Comparison of ENCODE assay signal across 19 mouse cellular contexts in the genomic region with DNA sequence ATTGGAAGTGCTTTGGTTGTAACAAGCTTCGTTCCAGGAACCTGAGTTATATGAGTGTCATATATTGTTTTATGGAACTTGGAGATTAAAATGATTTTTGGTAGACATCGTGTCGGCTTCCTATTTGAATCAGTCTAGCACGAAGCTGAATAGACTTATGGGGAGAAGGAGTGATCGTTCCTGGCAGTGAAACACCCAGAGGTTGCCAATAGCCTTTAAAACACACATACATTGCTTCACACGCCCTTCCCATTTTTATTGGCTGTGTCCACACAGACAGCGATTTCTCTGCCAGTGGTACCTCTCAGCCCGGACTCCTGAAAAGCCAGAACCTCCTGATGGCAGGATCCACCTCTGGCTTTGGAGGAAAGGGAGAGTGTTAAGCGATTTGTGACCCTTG. TPM values are rescaled to one million over a fixed set of nuclear protein-coding genes. Genes with fewer than 3 reads are reported as not detected.
DNase-seq lines count a peak whose midpoint lies in the region; ATAC-seq and TF ChIP-seq lines count a peak whose summit lies in the region.
"Had no signal": no experiment of that assay in that cellular context is flagged by ENCODE, and none has a peak within 500 bp of the region (broad histone marks: within the 10 kb centered on the region; RNA-seq: fewer than 3 reads in every experiment).

No protein-coding gene starts in this region.

- WGBS in kidney, postnatal 0 days, result 53% methylated on average over 9 of the region's 9 CpGs
- 44% methylated on average over 9 of the region's 9 CpGs for WGBS in lung, embryonic 16.5 days
- 32% methylated on average over 9 of the region's 9 CpGs for WGBS in limb, embryonic 15.5 days
- WGBS in forebrain, embryonic 13.5 days, result 85% methylated on average over 9 of the region's 9 CpGs

- no peaks in the 10 kb centered on the region for H3K27me3 ChIP-seq in kidney, postnatal 0 days (ENCODE audit: insufficient read depth, low read length)
- H3K27me3 ChIP-seq in lung, embryonic 16.5 days (ENCODE audit: control insufficient read depth, insufficient read depth, low read depth, low read length), result no peaks in the 10 kb centered on the region
- no peaks in the 10 kb centered on the region for H3K27me3 ChIP-seq in limb, embryonic 15.5 days
- no peaks in the 10 kb centered on the region for H3K27me3 ChIP-seq in forebrain, embryonic 13.5 days
- H3K27me3 ChIP-seq: embryonic facial prominence, embryonic 15.5 days; heart, embryonic 13.5 days; hindbrain, embryonic 15.5 days had no signal

- H3K4me3 ChIP-seq in kidney, postnatal 0 days (replicated peaks; ENCODE audit: low read depth, low read length), result no peak overlapping the region
- no peak overlapping the region for H3K4me3 ChIP-seq in lung, embryonic 16.5 days (ENCODE audit: low read length)
- H3K4me3 ChIP-seq in limb, embryonic 15.5 days, result no peak overlapping the region
- H3K4me3 ChIP-seq in forebrain, embryonic 13.5 days, result no peak overlapping the region
- H3K4me3 ChIP-seq: embryonic facial prominence, embryonic 15.5 days; erythroblast, embryonic 14.5 days; heart, embryonic 13.5 days; hindbrain, embryonic 15.5 days had no signal

- H3K9me3 ChIP-seq in kidney, postnatal 0 days (replicated peaks; ENCODE audit: low read length), result no peaks in the 10 kb centered on the region
- H3K9me3 ChIP-seq in lung, embryonic 16.5 days (ENCODE audit: control insufficient read depth, low read length), result no peaks in the 10 kb centered on the region
- no peaks in the 10 kb centered on the region for H3K9me3 ChIP-seq in limb, embryonic 15.5 days
- H3K9me3 ChIP-seq in forebrain, embryonic 13.5 days (replicated peaks), result no peaks in the 10 kb centered on the region
- H3K9me3 ChIP-seq: embryonic facial prominence, embryonic 15.5 days; heart, embryonic 13.5 days; hindbrain, embryonic 15.5 days had no signal

- no peak for ATAC-seq in kidney, postnatal 0 days (replicated peaks; ENCODE audit: low FRiP score, low read depth)
- ATAC-seq in lung, embryonic 16.5 days (ENCODE audit: low read depth), result 0 out of 2 replicates have a peak, but pooled peaks have one; percentile 23
- peak; percentile 67; the same call in 1 of the 2 replicates for ATAC-seq in limb, embryonic 15.5 days (ENCODE audit: insufficient number of reproducible peaks, low FRiP score, low TSS enrichment, low read depth)
- ATAC-seq in forebrain, embryonic 13.5 days, result no peak
- ATAC-seq: forebrain, embryonic 16.5 days had no signal

- DNase-seq in kidney, postnatal 0 days (ENCODE audit: low spot score), result peak; percentile 61
- DNase-seq in kidney, postnatal 14 days, result no peak
- DNase-seq in lung, adult 18-20 months, result no peak
- peak; percentile 52 for DNase-seq in fat pad, adult 2 months (ENCODE audit: extremely low read depth, low read depth, low spot score)
- DNase-seq: adrenal gland, adult 2 months; adrenal gland, postnatal 25 days; cerebellum, adult 18-20 months; cerebellum, adult 9-11 months; cerebellum, postnatal 36 days; gastrocnemius, postnatal 10 days; heart, postnatal 36 days had no signal

- H3K9ac ChIP-seq in kidney, postnatal 0 days (ENCODE audit: low read depth, low read length), result no peak overlapping the region
- H3K9ac ChIP-seq in lung, embryonic 16.5 days (ENCODE audit: low read length), result no peak overlapping the region
- no peak overlapping the region for H3K9ac ChIP-seq in limb, embryonic 15.5 days
- no peak overlapping the region for H3K9ac ChIP-seq in forebrain, embryonic 13.5 days
- H3K9ac ChIP-seq: embryonic facial prominence, embryonic 15.5 days; heart, embryonic 13.5 days; hindbrain, embryonic 15.5 days had no signal

- H3K27ac ChIP-seq in kidney, postnatal 0 days, result no peak overlapping the region
- peak overlapping the region; percentile 46; the same call in 1 of the 2 replicates for H3K27ac ChIP-seq in lung, embryonic 16.5 days (ENCODE audit: low read length)
- peak overlapping the region; percentile 54 for H3K27ac ChIP-seq in limb, embryonic 15.5 days
- H3K27ac ChIP-seq in forebrain, embryonic 13.5 days, result no peak overlapping the region
- H3K27ac ChIP-seq: embryonic facial prominence, embryonic 15.5 days; heart, embryonic 13.5 days; hindbrain, embryonic 15.5 days had no signal

- H3K36me3 ChIP-seq in kidney, postnatal 0 days (ENCODE audit: insufficient read depth, low read length), result no peaks in the 10 kb centered on the region
- H3K36me3 ChIP-seq in lung, embryonic 16.5 days (ENCODE audit: control insufficient read depth, insufficient read depth, low read length), result no peaks in the 10 kb centered on the region
- H3K36me3 ChIP-seq in limb, embryonic 15.5 days, result no peaks in the 10 kb centered on the region
- no peaks in the 10 kb centered on the region for H3K36me3 ChIP-seq in forebrain, embryonic 13.5 days (ENCODE audit: poor library complexity, severe bottlenecking)
- H3K36me3 ChIP-seq: embryonic facial prominence, embryonic 15.5 days; heart, embryonic 13.5 days; hindbrain, embryonic 15.5 days had no signal

- no peak overlapping the region for H3K4me2 ChIP-seq in kidney, postnatal 0 days (ENCODE audit: low read length)
- H3K4me2 ChIP-seq in lung, embryonic 16.5 days (ENCODE audit: low read depth, low read length), result peak overlapping the region; percentile 14; the same call in 1 of the 2 replicates
- H3K4me2 ChIP-seq in limb, embryonic 15.5 days, result no peak overlapping the region
- no peak overlapping the region for H3K4me2 ChIP-seq in forebrain, embryonic 13.5 days
- H3K4me2 ChIP-seq: embryonic facial prominence, embryonic 15.5 days; heart, embryonic 13.5 days; hindbrain, embryonic 15.5 days had no signal

- no peak for TF ChIP-seq CTCF in kidney, postnatal 0 days (IDR thresholded peaks at IDR 0.05; ENCODE audit: low read depth)

- peaks cover 8% of the 10 kb centered on the region; the same call in 1 of the 2 replicates for H3K4me1 ChIP-seq in kidney, postnatal 0 days (replicated peaks; ENCODE audit: insufficient read depth, low read length)
- H3K4me1 ChIP-seq in lung, embryonic 16.5 days (replicated peaks; ENCODE audit: control insufficient read depth, insufficient read depth, low read length), result peaks cover 12% of the 10 kb centered on the region
- H3K4me1 ChIP-seq in limb, embryonic 15.5 days, result peaks cover 14% of the 10 kb centered on the region
- H3K4me1 ChIP-seq in forebrain, embryonic 13.5 days, result peaks cover 8% of the 10 kb centered on the region; the same call in 1 of the 2 replicates

RNA-seq across cellular contexts. Expression of gene Daam1, which starts 57.0 kb away (rescaled TPM):
- polyA plus RNA-seq in kidney, postnatal 0 days (2015; fragmentation: Nextera tagmentation; extraction: Ambion mirVana), result 5.0 and 5.6 TPM in 2 replicates
- 16.0 TPM in 2 replicates for polyA plus RNA-seq in lung, embryonic 16.5 days (2015; fragmentation: Nextera tagmentation; extraction: Ambion mirVana)
- 8.3 and 10.5 TPM in 2 replicates for polyA plus RNA-seq in limb, embryonic 15.5 days (2015; fragmentation: Nextera tagmentation; extraction: Ambion mirVana)
- 17.6 and 20.6 TPM in 2 replicates for polyA plus RNA-seq in forebrain, embryonic 13.5 days (2015; fragmentation: Nextera tagmentation; extraction: Ambion mirVana)

Comparison
In these comparisons a context has a peak if more than half of its experiments do, and no peak if none do; other contexts are left out.
1. DNase-seq: peak in kidney, postnatal 0 days (single experiment) and fat pad, adult 2 months (single experiment); none in kidney, postnatal 14 days (single experiment) and lung, adult 18-20 months (0 of 2).
2. ATAC-seq: peak in lung, embryonic 16.5 days (single experiment) and limb, embryonic 15.5 days (single experiment); none in kidney, postnatal 0 days (single experiment) and forebrain, embryonic 13.5 days (single experiment).
3. H3K27ac ChIP-seq: peak in lung, embryonic 16.5 days (single experiment) and limb, embryonic 15.5 days (single experiment); none in kidney, postnatal 0 days (single experiment) and forebrain, embryonic 13.5 days (single experiment).